Mouse (Mus musculus) large intestine, adult 2 months (tissue): ENCODE data around the gene Ugt1a9. TPM values are rescaled to one million over a fixed set of nuclear protein-coding genes. Genes with fewer than 3 reads are reported as not detected.
A peak's percentile ranks its signal among the peaks of the same experiment; 100 is the strongest.
"Not testable (repeated sequence)": the region's sequence is repeated elsewhere in the genome, so short reads cannot be mapped to it uniquely, and the experiment has no call there.

Experiments used
- DNase-seq: peaks from one replicate; pipeline ENCODE4 v3.0.0-alpha.2; 2012; ENCODE audit warnings: low read depth, low spot score
- WGBS: fragments of 180-500 bp; shearing (Covaris S2); methylation state at CpG from one replicate; pipeline ENCODE4 v1.1.7; 2018; 5-methylcytosine and 5-hydroxymethylcytosine counted together
- polyA plus RNA-seq: library from polyadenylated mRNA; depleted of rRNA; stranded (reverse); fragments of >200 nt; gene quantifications from 2 replicates; pipeline ENCODE4 v1.2.3, GENCODE M21; 2012

The Ugt1a9 gene
- polyA plus RNA-seq, 1 experiment: 0.17 TPM

- 4% methylated on average over 5 of the region's 5 CpGs for WGBS
- not testable (repeated sequence) for DNase-seq
These were observed 73.5 kb downstream of the Ugt1a9 start for GRCm38 (mm10) chr1:88143966-88144675.

GRCm38 (mm10) chr1:88145278-88145677, 74.7 kb downstream of the Ugt1a9 start:
- DNase-seq: not testable (repeated sequence)
- 75% methylated on average over 2 of the region's 2 CpGs for WGBS

GRCm38 (mm10) chr1:88150133-88150532, 79.5 kb downstream of the Ugt1a9 start:
- WGBS: 86% methylated on average over 2 of the region's 2 CpGs
- DNase-seq: not testable (repeated sequence)

- 13% methylated on average over 2 of the region's 2 CpGs for WGBS
- peak; percentile 37 for DNase-seq
These were observed 87.8 kb downstream of the Ugt1a9 start for GRCm38 (mm10) chr1:88158430-88158829.

GRCm38 (mm10) chr1:88165711-88166110, 95.1 kb downstream of the Ugt1a9 start, which contains the start of gene Ugt1a5:
Ugt1a5 (plus strand) TSS chr1:88166012.
- no peak for DNase-seq
- WGBS: 93% methylated on average over 5 of the region's 5 CpGs

GRCm38 (mm10) chr1:88172190-88172589, 101.6 kb downstream of the Ugt1a9 start:
- 81% methylated on average over 7 of the region's 7 CpGs for WGBS
- DNase-seq: not testable (repeated sequence)

- DNase-seq: no peak
- WGBS: 83% methylated on average over 1 of the region's 1 CpGs
These were observed 109.1 kb downstream of the Ugt1a9 start for GRCm38 (mm10) chr1:88179657-88180056.

- WGBS: 29% methylated on average over 5 of the region's 5 CpGs
- peak; percentile 64 for DNase-seq
These were observed 115.8 kb downstream of the Ugt1a9 start for GRCm38 (mm10) chr1:88186325-88186935.

GRCm38 (mm10) chr1:88192136-88192535, 121.5 kb downstream of the Ugt1a9 start:
- 83% methylated on average over 3 of the region's 3 CpGs for WGBS
- DNase-seq: no peak

- WGBS: 75% methylated on average over 1 of the region's 1 CpGs
These were observed 125.1 kb downstream of the Ugt1a9 start for GRCm38 (mm10) chr1:88195687-88196086.

GRCm38 (mm10) chr1:88197443-88197842, 126.8 kb downstream of the Ugt1a9 start:
- DNase-seq: no peak

More at GRCm38 (mm10) chr1:88195687-88196086, 125.1 kb downstream of the Ugt1a9 start:
- DNase-seq: no peak

GRCm38 (mm10) chr1:88199996-88200395, 129.4 kb downstream of the Ugt1a9 start:
- 75% methylated on average over 2 of the region's 2 CpGs for WGBS
- DNase-seq: no peak

More at GRCm38 (mm10) chr1:88197443-88197842, 126.8 kb downstream of the Ugt1a9 start:
- WGBS: 68% methylated on average over 3 of the region's 3 CpGs

- 68% methylated on average over 7 of the region's 7 CpGs for WGBS
- no peak for DNase-seq
These were observed 129.9 kb downstream of the Ugt1a9 start, which contains the start of gene Ugt1a2 for GRCm38 (mm10) chr1:88200456-88200855. Ugt1a2 (plus strand) TSS chr1:88200601.

GRCm38 (mm10) chr1:88205294-88205922, 134.8 kb downstream of the Ugt1a9 start, which contains the start of gene Dnajb3:
Dnajb3 (minus strand) TSS chr1:88205782.
- 50% methylated on average over 62 of the region's 62 CpGs for WGBS
- DNase-seq: no peak

GRCm38 (mm10) chr1:88206843-88207479, 136.4 kb downstream of the Ugt1a9 start:
- 40% methylated on average over 2 of the region's 2 CpGs for WGBS
- DNase-seq: no peak

- WGBS: 46% methylated on average over 8 of the region's 8 CpGs
- DNase-seq: peak; percentile 98
These were observed 141.2 kb downstream of the Ugt1a9 start, which contains the start of gene Ugt1a1 for GRCm38 (mm10) chr1:88211812-88212211. Ugt1a1 (plus strand) TSS chr1:88211959.

- 48% methylated on average over 8 of the region's 8 CpGs for WGBS
- DNase-seq: no peak
These were observed 141.9 kb downstream of the Ugt1a9 start for GRCm38 (mm10) chr1:88212341-88213045.

- no peak for DNase-seq
- 59% methylated on average over 1 of the region's 1 CpGs for WGBS
These were observed 142.5 kb downstream of the Ugt1a9 start for GRCm38 (mm10) chr1:88213061-88213460.

GRCm38 (mm10) chr1:88213766-88214461, 143.3 kb downstream of the Ugt1a9 start:
- WGBS: 42% methylated on average over 2 of the region's 2 CpGs

More at GRCm38 (mm10) chr1:88213766-88214461, 143.3 kb downstream of the Ugt1a9 start:
- DNase-seq: peak; percentile 100
